Mouse (Mus musculus): Measurements from ENCODE around the gene Foxd4.

Foxd4 gene

GRCm38 (mm10) chr19:24900581-24901220 lies at the start of gene Foxd4:
TSS of gene Foxd4 (minus strand) at chr19:24901197.
- DNase-seq (ENCODE audit: low spot score), result no peak

GRCm38 (mm10) chr19:24945521-24946262 lies 44.7 kb upstream of the Foxd4 start:
- DNase-seq (ENCODE audit: low spot score), result no peak

- no peak for DNase-seq (ENCODE audit: low spot score)
These were observed 36.1 kb upstream of the Foxd4 start for GRCm38 (mm10) chr19:24937084-24937483.

GRCm38 (mm10) chr19:24929041-24929440 lies 28.0 kb upstream of the Foxd4 start:
- no peak for DNase-seq (ENCODE audit: low spot score)

GRCm38 (mm10) chr19:24920866-24921265 lies 19.9 kb upstream of the Foxd4 start:
- DNase-seq (ENCODE audit: low spot score), result no peak

GRCm38 (mm10) chr19:24908385-24909155 lies 7.6 kb upstream of the Foxd4 start:
- DNase-seq (ENCODE audit: low spot score), result no peak

GRCm38 (mm10) chr19:24907655-24908054 lies 6.7 kb upstream of the Foxd4 start:
- no peak for DNase-seq (ENCODE audit: low spot score)

GRCm38 (mm10) chr19:24902821-24903220 lies 1.8 kb upstream of the Foxd4 start:
- no peak for DNase-seq (ENCODE audit: low spot score)

- DNase-seq (ENCODE audit: low spot score), result no peak
These were observed 1.3 kb upstream of the Foxd4 start for GRCm38 (mm10) chr19:24902256-24902655.

- no peak for DNase-seq (ENCODE audit: low spot score)
These were observed 669 bp upstream of the Foxd4 start for GRCm38 (mm10) chr19:24901666-24902065.

GRCm38 (mm10) chr19:24899578-24900544 lies 1.1 kb downstream of the Foxd4 start:
- no peak for DNase-seq (ENCODE audit: low spot score)

- no peak for DNase-seq (ENCODE audit: low spot score)
These were observed 2.0 kb downstream of the Foxd4 start for GRCm38 (mm10) chr19:24898737-24899577.

GRCm38 (mm10) chr19:24897896-24898736 lies 2.9 kb downstream of the Foxd4 start:
- no peak for DNase-seq (ENCODE audit: low spot score)

- no peak for DNase-seq (ENCODE audit: low spot score)
These were observed 3.7 kb downstream of the Foxd4 start for GRCm38 (mm10) chr19:24897006-24897895.

GRCm38 (mm10) chr19:24896536-24896935 lies 4.5 kb downstream of the Foxd4 start:
- DNase-seq (ENCODE audit: low spot score), result no peak

- DNase-seq (ENCODE audit: low spot score), result no peak
These were observed 14.1 kb downstream of the Foxd4 start for GRCm38 (mm10) chr19:24886888-24887287.

GRCm38 (mm10) chr19:24885504-24885903 lies 15.5 kb downstream of the Foxd4 start:
- no peak for DNase-seq (ENCODE audit: low spot score)

GRCm38 (mm10) chr19:24881237-24881636 lies 19.8 kb downstream of the Foxd4 start:
- DNase-seq (ENCODE audit: low spot score), result no peak

Measured in ovary, adult 18-20 months (tissue).